Mouse (Mus musculus) layer of hippocampus, adult 9-10 months (tissue): ENCODE data around the gene Cpt1a.

ENCODE experiments used
- DNase-seq: peaks from one replicate; pipeline ENCODE4 v3.0.0; 2022; ENCODE audit warnings: low spot score

The Cpt1a gene

DNA sequence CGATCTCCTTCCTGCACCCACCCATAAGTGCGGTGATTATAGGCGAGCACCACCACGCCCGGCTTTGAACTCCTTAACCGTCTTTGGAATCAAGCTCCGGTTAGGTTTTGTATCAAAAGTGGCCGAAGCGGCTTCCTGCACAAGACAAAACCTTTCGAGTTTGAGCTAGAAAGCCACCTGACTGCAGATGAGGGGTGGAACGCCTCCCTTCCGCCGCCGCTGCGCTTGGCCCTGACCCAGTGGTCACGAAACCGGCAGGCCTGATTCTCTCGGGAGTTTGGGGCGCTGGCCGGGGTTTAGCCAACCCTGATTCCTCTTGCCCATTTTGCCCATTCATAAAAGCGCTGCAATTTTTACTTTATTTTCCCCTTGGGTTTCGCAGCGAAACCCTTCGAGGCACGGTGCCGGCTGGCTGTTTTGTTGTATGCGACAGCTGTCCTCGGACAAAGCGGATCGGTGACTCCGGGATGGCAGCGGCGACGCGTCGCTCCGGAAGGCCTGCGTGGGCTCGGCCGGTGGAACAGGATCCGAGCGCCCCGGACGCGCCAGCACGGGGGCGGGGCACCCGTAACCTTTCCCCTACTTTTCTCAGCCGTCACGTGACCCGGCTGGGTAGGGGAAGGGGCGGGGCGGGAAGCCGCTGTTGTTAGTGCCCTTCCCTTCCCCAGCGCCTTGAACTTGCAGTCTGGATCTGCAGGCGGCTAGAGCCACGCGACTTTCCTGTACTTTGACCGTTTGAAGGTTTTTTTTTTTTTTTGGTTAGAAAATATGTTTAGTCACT is 3.0 kb downstream of the Cpt1a start:
- peak; percentile 31 for DNase-seq

GRCm38 (mm10) chr19:3325771-3326478 is 3.8 kb downstream of the Cpt1a start:
- DNase-seq, result no peak

DNA sequence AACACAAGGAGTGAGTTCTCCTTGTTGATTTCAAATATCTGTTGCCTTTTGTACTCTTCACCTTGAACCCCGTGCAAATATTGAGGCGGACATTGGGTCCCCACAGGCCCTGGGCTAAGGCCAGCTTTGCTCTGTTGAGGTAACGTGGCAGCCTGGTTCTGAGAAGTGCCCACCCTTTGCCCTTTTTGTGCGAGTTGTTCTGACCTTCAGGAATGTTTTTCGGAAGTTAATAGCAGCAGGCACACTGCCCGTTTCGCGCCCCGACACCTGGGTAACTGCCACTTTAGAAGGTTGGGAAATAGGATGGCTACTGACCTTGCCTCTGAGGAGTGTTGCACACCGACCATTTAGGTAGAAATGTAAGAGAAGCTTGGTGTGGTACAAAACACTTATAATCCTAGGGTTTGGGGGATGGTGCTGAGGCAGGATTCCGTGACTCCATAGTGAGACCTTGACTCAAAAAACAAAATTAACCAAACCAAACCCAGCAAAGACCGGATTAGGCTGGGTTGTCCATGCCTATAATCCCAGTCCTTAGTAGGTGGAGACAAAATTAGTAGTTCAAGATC is 4.4 kb downstream of the Cpt1a start:
- no peak for DNase-seq

DNA sequence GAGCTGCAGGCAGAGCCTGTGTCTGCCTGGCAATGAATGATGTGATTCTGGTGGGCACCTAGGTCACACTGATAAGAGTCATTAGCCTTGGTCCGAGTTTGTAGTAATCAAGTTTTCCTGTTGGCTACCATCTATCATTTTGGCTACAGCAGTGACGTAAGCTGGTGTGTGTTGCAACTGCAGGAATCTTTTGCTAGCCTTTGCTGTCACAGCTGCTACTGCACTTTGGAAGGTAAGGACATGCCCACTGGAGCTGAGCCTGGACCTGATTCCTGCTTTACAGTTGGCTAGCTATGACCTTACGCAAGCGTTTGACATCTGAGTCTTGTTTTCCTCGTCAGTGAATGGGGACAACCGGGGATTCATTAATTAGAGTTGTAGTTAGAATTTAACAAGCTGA is 11.1 kb downstream of the Cpt1a start:
- no peak for DNase-seq

DNA sequence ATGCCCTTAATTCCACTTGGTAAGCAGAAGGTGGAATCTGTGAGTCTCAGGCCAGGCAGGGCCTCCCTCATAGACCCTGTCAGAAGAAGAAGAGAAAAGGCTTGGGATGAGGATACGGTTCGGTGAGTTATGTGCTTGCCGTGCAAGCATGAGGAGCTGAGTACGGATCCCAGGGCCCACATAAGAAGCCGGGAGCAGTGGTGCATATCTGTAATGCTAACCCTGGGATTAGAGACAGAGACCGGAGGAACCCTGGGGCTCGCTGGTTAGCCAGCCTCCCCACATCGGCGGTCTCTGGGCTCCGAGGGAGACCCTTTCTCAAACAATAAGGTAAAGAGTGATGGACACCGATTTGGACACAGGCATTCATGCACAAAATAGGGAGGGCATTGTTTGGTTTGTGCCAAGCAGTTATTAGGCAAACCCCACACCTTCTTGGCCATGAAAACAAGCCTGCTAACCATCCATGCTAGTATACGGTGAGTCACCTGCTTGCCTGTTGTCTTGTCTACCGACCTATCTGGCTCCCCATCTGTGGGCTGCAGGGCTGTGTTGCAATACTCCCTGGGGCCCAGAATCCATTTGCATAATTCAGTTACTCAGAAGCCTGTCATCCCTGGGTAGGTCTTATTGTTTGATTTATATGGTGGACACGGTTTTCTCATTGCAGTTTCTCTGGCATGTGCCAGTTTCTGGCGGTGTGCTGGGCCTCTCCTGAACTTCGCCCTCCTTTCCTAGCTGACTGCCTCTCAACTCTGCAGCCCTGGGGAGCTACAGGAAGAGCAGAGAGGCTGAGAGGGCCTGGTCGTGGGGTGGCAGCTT is 11.8 kb downstream of the Cpt1a start:
- DNase-seq, result no peak

- DNase-seq, result no peak
These were observed 12.4 kb downstream of the Cpt1a start for GRCm38 (mm10) chr19:3334550-3334949.

DNA sequence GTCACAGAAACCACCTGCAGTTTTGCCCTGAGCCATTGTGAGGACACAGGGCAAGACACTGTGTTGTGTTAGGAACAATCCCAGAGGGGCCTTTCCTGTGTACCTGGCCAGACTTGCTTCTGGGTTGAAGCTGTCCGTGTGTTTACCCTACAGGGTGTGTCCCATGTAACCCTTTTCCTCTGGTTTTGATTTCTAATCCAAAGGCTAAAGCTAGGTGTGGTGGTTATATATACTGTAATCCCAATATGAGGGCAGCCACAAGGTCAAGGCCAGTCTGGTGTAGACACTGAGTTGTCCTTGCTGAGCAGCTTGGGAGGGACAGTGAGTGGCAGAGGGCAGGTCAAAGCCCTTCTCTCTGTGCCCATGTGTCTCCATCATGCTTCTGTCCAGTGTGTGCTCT is 13.8 kb downstream of the Cpt1a start:
- no peak for DNase-seq

DNA sequence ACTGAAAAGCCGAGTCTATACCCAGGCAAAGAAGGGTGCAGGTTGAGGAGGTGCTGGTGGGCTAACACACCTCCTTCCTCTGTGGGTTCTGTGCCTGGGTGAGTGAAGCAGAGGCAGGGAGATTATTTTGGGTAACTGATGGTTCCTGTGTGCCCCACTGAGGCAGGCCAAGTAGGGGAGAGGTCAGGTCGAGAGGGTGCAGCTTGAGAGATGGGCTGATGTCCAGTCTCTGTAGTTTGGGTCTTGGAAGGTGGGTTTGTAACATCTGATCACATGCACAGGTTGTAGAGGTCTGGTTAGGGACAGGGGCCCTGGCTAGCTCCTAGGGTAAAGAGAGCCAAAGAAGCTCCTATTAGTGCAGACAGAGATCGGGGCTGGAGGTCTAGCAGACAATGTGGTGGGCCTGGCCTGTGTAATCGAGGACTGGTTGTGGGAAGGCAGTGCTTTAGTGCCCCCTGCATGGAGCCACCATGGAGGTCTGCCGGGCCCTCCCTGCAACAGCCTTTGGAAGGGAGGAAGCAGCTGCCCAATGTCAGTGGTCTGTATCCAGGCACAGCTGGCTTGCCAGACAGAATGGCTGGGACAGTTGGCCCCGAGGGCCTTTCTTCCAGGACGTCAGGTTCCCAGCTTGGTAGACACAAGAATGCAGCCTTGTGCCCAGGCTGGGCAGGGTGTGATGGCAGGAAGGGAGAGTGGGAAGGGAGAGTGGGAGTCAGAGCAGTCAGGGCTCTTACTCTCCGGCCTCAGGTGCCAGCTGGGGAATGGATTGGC is 14.5 kb downstream of the Cpt1a start:
- no peak for DNase-seq

DNA sequence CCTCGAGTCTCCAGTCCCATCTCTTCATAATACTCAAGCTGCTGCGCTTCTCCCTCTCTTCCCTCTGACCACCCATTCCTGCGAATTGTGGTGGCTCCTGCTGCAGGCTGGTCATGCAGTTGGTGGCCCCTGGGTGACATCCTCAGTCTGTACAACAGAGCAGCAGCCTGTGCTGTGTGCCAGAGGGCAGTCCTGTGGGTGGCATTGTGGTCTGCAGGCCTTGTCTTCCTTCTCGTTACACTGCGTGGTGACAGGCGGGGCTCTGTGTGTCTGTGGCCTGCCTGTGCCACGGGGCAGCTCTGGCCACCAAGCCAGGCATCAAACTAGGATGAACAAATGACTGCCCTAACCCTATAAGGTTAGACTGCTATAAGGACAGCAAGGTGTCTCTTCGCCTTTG is 17.1 kb downstream of the Cpt1a start:
- no peak for DNase-seq

GRCm38 (mm10) chr19:3341021-3341420 is 18.9 kb downstream of the Cpt1a start:
- no peak for DNase-seq

DNA sequence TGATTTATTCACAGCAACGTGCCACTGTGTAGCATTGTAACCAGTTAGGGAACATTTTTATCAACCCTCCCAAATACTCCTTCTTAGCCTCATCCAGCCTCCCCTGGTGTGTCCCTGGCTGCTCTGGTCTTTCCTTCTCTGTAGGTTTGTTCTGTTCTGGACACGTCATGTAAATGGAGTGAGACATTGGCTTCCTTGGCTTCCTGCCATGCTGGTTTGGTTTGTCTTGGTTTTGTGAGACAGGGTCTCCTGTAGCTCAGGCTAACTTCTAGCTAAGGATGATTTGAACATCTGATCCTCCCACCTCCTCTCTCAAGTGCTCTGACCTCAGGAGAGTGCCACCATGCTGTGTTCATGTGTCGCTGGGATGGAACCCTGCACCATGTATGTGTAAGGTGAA is 21.8 kb downstream of the Cpt1a start:
- no peak for DNase-seq

- DNase-seq, result no peak
These were observed 22.8 kb downstream of the Cpt1a start for GRCm38 (mm10) chr19:3344636-3345544.

DNA sequence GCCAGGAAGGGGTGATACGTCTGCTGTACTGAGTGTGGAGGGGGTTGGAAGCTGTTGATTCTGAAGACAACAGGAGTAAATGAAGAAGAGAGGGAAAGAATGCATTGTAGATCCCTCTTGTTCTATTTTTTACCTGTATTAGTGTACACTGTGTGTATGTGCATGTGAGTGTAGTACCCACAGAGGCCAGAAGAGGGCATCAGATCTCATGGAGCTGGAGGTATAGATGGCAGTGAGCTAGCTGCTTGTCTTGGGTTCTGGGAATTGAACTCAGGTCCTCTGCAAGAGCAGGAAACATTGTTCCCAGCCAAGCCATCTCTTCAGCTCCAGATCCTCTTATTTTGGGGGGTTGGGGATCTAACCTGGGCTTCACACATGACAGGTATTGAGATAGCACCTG is 25.6 kb downstream of the Cpt1a start:
- DNase-seq, result no peak

DNA sequence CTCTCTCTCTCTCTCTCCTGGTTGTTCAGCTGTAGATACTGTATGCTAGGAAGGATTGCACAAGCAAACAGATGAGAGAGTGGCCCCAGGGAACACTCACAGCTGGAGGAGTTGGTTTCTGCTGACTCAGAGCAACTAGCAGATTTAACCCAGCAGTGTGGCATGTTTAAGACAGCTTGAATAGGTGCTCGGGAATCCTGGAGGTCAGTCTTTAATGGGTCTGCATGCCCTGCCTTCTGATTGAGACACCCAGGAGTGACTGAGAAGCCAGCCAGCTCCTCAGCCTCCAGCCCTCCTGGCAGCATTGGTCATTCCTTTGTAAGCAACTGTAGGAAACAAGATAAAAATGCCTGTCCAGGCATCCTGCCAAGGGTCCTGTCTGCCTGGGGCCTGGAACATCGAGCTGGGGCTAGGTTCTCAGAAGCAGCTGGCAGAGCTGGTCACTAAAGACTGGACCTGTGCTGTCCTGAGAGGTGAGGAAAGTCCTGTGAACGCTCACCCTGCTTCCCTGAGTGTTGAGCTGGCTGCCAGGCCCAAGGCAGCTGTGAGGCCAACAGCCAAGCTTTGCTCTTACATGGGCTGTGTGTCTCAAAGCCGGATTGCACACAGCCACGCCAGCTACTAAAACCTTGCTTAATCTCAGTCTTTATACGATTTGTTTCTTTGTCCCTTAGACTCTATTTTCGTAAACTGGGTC is 31.4 kb downstream of the Cpt1a start:
- DNase-seq, result no peak

GRCm38 (mm10) chr19:3355096-3355495 is 33.0 kb downstream of the Cpt1a start:
- DNase-seq, result no peak

GRCm38 (mm10) chr19:3356516-3356915 is 34.4 kb downstream of the Cpt1a start:
- DNase-seq, result no peak

- DNase-seq, result no peak
These were observed 35.5 kb downstream of the Cpt1a start for GRCm38 (mm10) chr19:3357620-3358019.

DNA sequence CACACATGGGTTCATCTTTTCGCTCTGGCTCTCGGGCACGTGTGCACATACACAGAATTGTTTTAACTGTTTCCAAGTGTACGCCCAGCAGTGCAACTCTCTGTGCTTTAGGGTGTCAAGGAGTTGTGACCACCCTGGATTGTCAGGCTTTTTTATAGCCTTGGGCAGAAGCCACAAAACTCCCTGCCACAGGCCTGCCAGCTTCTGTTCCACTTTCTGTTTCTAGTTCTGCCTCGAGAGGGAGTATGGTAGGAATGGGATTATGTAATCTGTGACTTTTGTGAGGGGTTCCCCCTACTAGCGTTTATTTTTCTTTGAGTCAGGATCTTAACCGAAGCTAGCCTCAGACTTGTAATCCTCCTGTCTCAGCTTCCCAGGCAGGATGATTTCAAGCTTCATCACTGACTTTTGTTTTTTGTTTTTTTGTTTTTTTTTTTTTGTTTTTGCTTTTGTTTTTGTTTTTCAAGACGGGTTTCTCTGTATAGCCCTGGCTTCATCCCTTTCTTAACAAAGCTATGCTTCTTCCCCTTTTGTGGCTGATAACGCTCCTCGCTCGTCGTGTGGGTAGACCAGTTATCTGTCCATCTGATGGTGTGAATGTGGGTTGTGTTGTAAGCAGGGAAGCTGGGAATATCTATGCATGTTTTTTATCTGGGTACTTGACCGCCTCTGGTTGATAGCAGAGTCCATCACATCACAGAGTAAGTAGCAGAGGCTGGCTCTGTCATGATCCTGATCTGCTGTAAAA is 37.9 kb downstream of the Cpt1a start:
- no peak for DNase-seq

DNA sequence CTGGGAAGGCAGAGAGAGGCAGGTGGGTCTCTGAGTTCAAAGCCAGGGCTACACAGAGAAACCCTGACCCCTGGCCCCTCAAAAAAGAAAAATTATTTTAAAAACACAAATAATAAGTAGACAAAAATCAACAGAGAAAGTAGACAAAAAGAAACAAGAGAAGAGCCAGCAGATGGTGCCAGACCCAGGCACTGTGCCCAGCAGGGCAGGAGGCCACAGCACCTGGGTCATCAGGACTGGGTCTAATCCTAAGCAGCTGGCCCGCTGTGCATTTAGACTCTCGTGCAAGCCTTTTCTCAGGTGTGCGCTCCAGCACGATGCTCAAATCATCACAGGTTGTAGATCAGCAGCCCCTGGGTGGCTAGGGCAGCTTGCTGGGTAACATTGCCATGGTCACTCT is 41.4 kb downstream of the Cpt1a start:
- no peak for DNase-seq
